Mouse (Mus musculus) B cell, adult 67 days (primary cell): ENCODE measurements around the gene Nfasc. TPM values are rescaled to one million over a fixed set of nuclear protein-coding genes. Genes with fewer than 3 reads are reported as not detected.

Experiments
- total RNA-seq, 2 experiments: library from RNA; stranded (reverse); gene quantifications; 4 replicates each; pipeline ENCODE4 v1.2.4; 2023

Nfasc gene
- total RNA-seq, result under 1 TPM in 1 of 2 experiments, not detected in 1; 0.06 TPM

GRCm38 (mm10) chr1:132741175-132741997 lies at the start of gene Nfasc:
Nfasc (minus strand) TSS chr1:132741797.

GRCm38 (mm10) chr1:132542762-132543306 lies 198.8 kb downstream of the Nfasc start, which contains the start of gene Cntn2:
Cntn2 (minus strand) TSS chr1:132543256.

Other genes starting within 250 kb of the Nfasc start
- 10 to 100 TPM; 13.4 to 16.3 TPM for gene Tmem81, start 235.6 kb downstream of the Nfasc start, total RNA-seq
- 10 to 100 TPM in 1 of 2 experiments, 1 to 10 TPM in 1; 7.3 to 10.2 TPM for gene Cntn2, start 198.5 kb downstream of the Nfasc start, total RNA-seq
- not detected for gene Lrrn2, start 138.5 kb upstream of the Nfasc start, total RNA-seq